Mouse (Mus musculus) ZHBTc4 (cell line): Measurements from ENCODE around the gene Alg2.

Experiments
- DNase-seq: peaks from one replicate; pipeline ENCODE4 v3.0.0-alpha.2; 2011; ENCODE audit warnings: low read depth, low spot score

Gene Alg2

GRCm38 (mm10) chr4:47473968-47474729 lies at the start of gene Alg2, which contains the start of gene Sec61b:
Alg2 (minus strand) TSS chr4:47474333.
Sec61b (plus strand) TSS chr4:47474658.
- peak; percentile 99 for DNase-seq

DNA sequence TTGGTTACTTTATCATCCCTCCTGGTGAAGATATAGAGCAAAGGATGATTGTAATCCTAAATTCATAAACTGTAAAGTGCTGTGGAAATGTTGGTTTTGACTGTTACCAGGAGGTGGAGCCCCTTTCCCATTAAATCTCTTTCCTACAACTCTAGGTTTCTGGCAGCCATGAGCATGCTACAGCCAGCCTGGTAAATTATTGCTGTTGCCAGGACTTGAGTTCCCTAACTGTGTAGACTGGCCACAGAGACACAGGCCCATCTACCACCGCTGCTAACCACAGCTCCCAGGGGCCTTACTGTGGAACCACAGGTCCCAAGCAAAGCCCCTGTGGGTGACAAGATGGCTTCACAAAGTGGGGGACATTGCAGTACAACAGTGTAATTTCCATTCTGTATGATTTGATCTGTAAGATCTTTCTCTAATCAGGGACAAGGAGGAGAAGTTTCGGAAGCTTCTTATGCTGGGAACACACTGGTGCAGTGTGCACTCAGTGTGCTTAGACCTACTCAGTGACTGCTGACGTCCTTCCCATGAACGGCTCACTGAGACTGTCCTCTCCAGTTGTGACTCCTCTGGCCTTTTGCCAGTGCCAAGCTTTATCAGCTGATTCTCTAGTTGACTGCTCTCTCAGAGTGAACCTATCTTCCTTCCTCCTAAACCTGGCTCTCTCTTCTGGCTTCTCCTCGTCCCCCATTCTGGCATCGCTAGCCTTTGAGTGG lies 47.9 kb upstream of the Alg2 start:
- no peak for DNase-seq

DNA sequence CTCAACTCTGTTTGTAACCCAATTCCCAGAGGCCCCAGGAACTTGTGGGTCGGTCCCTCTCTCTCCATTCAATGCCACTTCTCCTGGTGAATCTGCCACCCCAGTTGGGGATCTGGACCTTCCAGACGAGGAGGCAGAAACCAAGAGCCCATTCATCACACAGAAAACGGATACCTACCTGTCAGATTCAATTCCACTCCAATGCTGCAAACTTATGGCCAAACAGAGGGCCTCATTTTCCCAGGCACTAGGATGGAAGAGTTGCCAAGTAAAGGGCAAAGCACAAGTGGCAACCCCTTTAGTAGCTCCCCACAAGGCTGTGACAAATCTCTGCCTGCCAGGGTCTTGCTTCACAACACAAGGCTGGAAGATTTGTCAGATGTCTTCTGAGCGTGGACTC lies 45.9 kb upstream of the Alg2 start:
- no peak for DNase-seq

- DNase-seq: no peak
Observed at GRCm38 (mm10) chr4:47518551-47519181, 44.5 kb upstream of the Alg2 start.

GRCm38 (mm10) chr4:47504841-47505517 lies 30.8 kb upstream of the Alg2 start:
- DNase-seq: no peak

- no peak for DNase-seq
Observed at GRCm38 (mm10) chr4:47503045-47503444, 28.9 kb upstream of the Alg2 start.

GRCm38 (mm10) chr4:47502546-47502971 lies 28.4 kb upstream of the Alg2 start:
- peak; percentile 80 for DNase-seq

DNA sequence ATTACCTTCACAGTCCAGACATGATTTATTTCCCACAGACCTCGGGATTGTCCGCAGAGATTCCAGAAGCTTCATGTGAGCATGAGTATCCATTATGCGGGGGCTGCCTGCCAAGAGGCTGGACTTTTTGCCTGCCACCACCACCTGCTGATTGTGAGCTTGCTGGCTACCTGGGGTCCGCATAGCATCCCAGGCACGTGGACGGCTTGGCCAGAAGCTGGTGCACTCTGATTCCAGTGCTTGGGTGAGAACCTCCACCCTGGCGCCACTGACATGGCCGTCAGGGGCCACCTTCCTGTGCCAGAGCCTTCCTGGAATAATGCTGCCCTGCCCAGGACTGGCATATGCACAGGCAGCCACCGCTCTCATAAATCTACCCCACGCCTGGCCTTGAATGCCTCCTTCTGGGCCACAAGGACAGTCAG lies 25.0 kb upstream of the Alg2 start:
- no peak for DNase-seq

GRCm38 (mm10) chr4:47497811-47498385 lies 23.8 kb upstream of the Alg2 start:
- DNase-seq: no peak

DNA sequence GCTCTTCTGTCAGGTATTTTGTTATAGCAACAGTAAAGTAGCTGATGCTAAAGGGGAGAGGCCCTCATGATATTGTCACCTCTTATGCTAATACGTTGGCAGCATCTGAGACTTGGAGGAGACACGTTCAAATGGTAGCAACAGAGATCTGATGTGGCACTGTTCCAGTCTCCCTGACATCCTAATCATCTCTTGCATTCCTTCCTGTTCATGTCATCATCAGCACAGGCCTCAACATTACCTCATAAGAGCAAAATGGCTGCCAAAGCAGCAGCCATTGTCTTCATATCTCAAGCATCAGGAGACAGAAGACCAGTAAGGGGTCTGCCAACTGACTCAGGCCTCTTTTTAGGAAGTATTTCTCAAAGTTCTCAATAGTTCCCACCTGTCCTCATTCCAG lies 20.6 kb upstream of the Alg2 start:
- DNase-seq: no peak

GRCm38 (mm10) chr4:47494137-47494536 lies 20.0 kb upstream of the Alg2 start:
- DNase-seq: no peak

DNA sequence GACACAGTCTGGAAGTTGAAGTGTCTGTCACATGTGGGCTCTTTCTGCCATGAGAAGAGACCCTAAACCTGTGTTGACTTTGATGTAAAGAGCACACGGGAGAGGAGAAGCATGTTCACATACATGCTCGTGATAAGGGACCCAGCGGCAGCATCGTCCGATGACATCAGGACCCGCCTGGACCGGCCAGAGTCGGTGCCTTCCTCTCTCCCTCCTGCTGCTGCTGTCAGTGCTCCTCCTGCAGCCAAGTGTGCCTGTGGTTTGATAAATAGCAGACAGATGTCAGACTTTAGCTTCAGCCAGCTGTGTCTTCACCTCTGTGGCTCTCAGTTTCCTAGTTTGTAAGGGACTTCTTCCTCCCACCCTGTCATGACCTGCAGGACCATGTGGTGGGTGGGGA lies 19.3 kb upstream of the Alg2 start:
- no peak for DNase-seq

- DNase-seq: no peak
Observed at GRCm38 (mm10) chr4:47492311-47493086, 18.4 kb upstream of the Alg2 start.

DNA sequence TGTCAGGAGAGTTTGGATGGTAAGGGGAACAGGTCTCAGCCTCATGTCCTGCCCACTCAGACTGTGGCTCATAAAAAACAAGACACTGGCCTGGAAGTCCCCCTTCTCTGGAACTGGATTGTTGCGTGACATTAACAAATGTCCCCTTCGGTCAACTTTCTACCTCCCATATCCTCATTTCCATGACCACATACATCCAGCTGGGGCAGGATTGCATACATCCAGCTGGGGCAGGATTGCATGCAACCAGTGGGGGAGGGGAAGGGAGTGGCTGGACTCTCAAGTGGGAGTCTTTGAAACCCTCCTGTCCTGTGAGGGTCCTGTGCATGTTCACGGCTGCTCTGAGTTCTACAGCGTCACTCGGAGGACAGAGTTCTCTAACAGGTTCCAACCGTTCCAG lies 17.1 kb upstream of the Alg2 start:
- DNase-seq: no peak

- no peak for DNase-seq
Observed at GRCm38 (mm10) chr4:47480576-47480975, 6.4 kb upstream of the Alg2 start.

- DNase-seq: no peak
Observed at GRCm38 (mm10) chr4:47480095-47480494, 6.0 kb upstream of the Alg2 start.

GRCm38 (mm10) chr4:47477539-47477938 lies 3.4 kb upstream of the Alg2 start:
- DNase-seq: no peak

GRCm38 (mm10) chr4:47474730-47475643 lies 854 bp upstream of the Alg2 start:
- DNase-seq: no peak

DNA sequence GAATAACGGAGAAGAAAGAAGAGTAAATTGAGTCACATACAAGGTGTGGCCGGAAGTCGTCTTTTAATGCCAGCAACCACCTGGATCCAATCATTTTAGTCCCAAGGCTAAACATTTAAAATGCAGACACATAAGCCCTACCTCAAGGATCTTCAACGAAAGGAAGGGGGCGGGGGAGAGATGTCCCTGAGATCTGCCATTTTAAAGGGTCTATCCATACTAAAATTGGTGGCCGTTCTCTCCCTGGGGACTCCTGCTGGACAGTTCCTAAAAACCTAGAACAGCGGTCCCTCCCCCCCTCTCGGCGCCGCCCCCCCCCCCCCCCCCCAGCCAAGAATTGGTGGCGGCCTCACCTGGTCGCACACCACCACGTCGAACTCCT lies 556 bp downstream of the Alg2 start:
- no peak for DNase-seq

- no peak for DNase-seq
Observed at GRCm38 (mm10) chr4:47467196-47467595, 6.9 kb downstream of the Alg2 start.
